Mouse (Mus musculus) midbrain, embryonic 11.5 days (tissue): ENCODE data around the gene Opcml. TPM values are rescaled to one million over a fixed set of nuclear protein-coding genes. Genes with fewer than 3 reads are reported as not detected.
A peak's percentile ranks its signal among the peaks of the same experiment; 100 is the strongest.

Source experiments
- ATAC-seq: fragments of 200-750 bp; cut with Nextera tagmentation; 2 replicates; pipeline ENCODE4 v1.8.0; 2017; ENCODE audit warnings: moderate TSS enrichment, moderate library complexity; ENCODE audit not compliant: low FRiP score
- DNase-seq: peaks from one replicate; pipeline ENCODE4 v3.0.0; 2015; ENCODE audit warnings: low spot score; ENCODE audit errors: missing footprints
- H3K27ac ChIP-seq: fragments of 300-500 bp; sonication (generic); 2 replicates; pipeline ENCODE4 v1.5.1; 2014; ENCODE audit warnings: low read depth, low read length
- H3K27me3 ChIP-seq: fragments of 300-500 bp; sonication (generic); 2 replicates; pipeline ENCODE4 v1.6.1; 2014; ENCODE audit warnings: mild to moderate bottlenecking, low read length, moderate library complexity, mixed read lengths; ENCODE audit not compliant: control insufficient read depth, insufficient read depth
- H3K36me3 ChIP-seq: fragments of 300-500 bp; sonication (generic); 2 replicates; pipeline ENCODE4 v1.6.1; 2014; ENCODE audit warnings: mild to moderate bottlenecking, low read length, moderate library complexity, mixed read lengths; ENCODE audit not compliant: control insufficient read depth, insufficient read depth
- H3K4me1 ChIP-seq: fragments of 300-500 bp; sonication (generic); 2 replicates; pipeline ENCODE4 v1.6.1; 2014; ENCODE audit warnings: low read length; ENCODE audit not compliant: control insufficient read depth, insufficient read depth
- H3K4me2 ChIP-seq: fragments of 300-500 bp; sonication (generic); 2 replicates; pipeline ENCODE4 v1.6.1; 2014; ENCODE audit warnings: mild to moderate bottlenecking, moderate library complexity
- H3K4me3 ChIP-seq: fragments of 300-500 bp; sonication (generic); 2 replicates; pipeline ENCODE4 v1.5.1; 2014; ENCODE audit warnings: low read depth, low read length
- H3K9ac ChIP-seq: fragments of 300-500 bp; sonication (generic); 2 replicates; pipeline ENCODE4 v1.6.1; 2014; ENCODE audit warnings: low read length
- H3K9me3 ChIP-seq: fragments of 300-500 bp; sonication (generic); 2 replicates; pipeline ENCODE4 v1.6.1; 2016; ENCODE audit warnings: low read length; ENCODE audit not compliant: control insufficient read depth
- WGBS: fragments of 180-500 bp; shearing (Covaris S2); extraction: QIAGEN DNeasy Blood & Tissue Kit; methylation state at CpG from one replicate; pipeline ENCODE4 v1.1.7; 2014; 5-methylcytosine and 5-hydroxymethylcytosine counted together
- polyA plus RNA-seq: library from polyadenylated mRNA; unstranded; fragments of >200 nt; fragmentation: Nextera tagmentation; extraction: Ambion mirVana; gene quantifications from 2 replicates; pipeline ENCODE4 v1.2.1, GENCODE M21; 2014

Gene Opcml
- polyA plus RNA-seq, 1 experiment from 2014 or later, result 3.2 TPM

DNA sequence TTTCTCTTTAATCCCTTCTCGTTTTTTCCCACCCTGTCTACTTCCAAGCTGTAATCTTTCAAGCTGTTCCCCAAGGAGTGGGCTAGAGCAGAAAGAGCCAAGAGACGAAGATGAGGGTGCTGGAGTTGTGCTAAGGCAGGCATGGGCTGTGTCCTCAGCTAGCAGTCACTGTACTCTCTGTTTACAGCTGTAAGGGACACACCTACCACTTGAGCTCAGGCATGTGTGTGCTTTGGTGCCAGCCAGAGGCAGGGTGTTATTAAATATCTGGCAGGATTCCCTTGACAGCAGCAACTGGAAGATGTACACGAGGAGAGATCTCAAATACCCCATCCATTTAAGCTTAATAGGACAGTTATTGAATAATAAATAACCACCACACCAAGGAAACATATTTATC, 490.4 kb downstream of the Opcml start:
- no peak overlapping the region for H3K4me2 ChIP-seq
- ATAC-seq, result no peak
- no peak overlapping the region for H3K4me3 ChIP-seq
- no peaks in the 10 kb centered on the region for H3K9me3 ChIP-seq
- 52% methylated on average over 3 of the region's 3 CpGs for WGBS
- no peaks in the 10 kb centered on the region for H3K27me3 ChIP-seq
- no peak overlapping the region for H3K9ac ChIP-seq
- no peak for DNase-seq
- H3K27ac ChIP-seq, result no peak overlapping the region
- no peaks in the 10 kb centered on the region for H3K4me1 ChIP-seq
- H3K36me3 ChIP-seq, result no peaks in the 10 kb centered on the region

DNA sequence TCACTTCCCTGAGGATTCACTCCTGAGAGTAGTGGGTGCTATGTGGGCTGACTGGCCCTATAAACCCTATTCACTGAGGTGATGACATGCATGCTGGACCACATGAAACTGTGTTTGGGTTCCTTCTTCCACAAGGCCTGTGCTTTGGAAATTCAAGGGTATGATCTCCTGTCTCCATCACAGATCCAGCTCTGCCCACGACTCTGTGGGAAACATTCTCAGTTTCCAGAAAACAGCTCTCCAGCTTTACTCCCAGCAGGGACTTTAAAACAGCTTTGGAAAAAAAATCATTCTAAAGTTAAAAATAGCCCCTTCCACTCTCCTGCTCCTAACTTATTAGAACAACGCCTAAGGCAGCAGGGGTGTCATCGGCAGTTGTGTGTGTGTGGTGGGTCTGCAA, 491.0 kb downstream of the Opcml start:
- ATAC-seq (no peak), DNase-seq (no peak)
- H3K27ac ChIP-seq, result no peak overlapping the region
- H3K27me3 ChIP-seq, result no peaks in the 10 kb centered on the region
- H3K9me3 ChIP-seq, result no peaks in the 10 kb centered on the region
- no peak overlapping the region for H3K9ac ChIP-seq
- 75% methylated on average over 3 of the region's 3 CpGs for WGBS
- H3K4me1 ChIP-seq, result no peaks in the 10 kb centered on the region
- H3K36me3 ChIP-seq, result no peaks in the 10 kb centered on the region
- no peak overlapping the region for H3K4me2 ChIP-seq
- H3K4me3 ChIP-seq, result no peak overlapping the region

DNA sequence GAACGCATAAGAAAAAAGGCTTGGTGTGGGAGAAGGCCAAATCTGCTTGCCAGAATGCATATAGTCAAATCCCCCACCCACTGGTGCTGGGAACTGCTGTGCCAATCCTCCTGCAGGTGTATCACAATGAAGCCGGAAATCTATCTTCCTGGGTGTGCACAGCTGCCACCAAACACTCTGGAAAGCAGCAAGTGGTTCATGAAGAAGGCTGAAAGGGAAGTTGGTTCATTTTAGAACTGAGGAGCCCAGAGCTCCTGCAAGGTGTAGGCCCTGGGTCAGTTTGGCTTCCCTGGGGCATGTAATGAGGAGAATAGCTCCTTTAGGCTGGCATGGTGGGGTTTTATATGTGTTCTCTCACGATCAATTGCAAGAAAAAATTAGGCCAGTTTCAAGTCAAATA, 494.4 kb downstream of the Opcml start:
- ATAC-seq (no peak), DNase-seq (no peak)
- Histone ChIP-seq H3K9me3 (no peaks in the 10 kb centered on the region), H3K4me2 (no peak overlapping the region), H3K27me3 (no peaks in the 10 kb centered on the region), H3K36me3 (no peaks in the 10 kb centered on the region), H3K4me3 (no peak overlapping the region), H3K27ac (no peak overlapping the region), H3K4me1 (no peaks in the 10 kb centered on the region), H3K9ac (no peak overlapping the region)
- WGBS, result 88% methylated on average over 3 of the region's 3 CpGs

DNA sequence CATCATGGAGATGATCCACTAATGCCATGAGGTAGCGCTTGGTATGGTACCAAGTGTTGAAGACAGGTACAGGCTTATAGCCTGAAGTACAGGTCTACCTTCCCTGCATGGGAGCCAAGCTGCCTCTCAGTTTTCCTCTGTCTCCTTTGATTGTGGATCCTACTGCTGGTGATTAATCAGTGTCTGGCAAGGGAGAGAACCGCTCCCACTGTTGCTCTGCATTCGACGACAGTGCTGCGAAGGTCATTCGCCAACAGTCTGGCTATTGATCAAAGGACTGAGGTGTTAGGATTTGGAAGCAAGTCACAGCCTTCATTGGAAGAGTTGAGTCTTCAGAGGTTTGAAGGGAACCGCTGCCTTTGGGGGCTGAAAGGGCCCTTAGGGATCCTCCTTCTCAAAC, 495.8 kb downstream of the Opcml start:
- no peak overlapping the region for H3K9ac ChIP-seq
- H3K36me3 ChIP-seq, result no peaks in the 10 kb centered on the region
- no peaks in the 10 kb centered on the region for H3K27me3 ChIP-seq
- H3K4me2 ChIP-seq, result no peak overlapping the region
- H3K9me3 ChIP-seq, result no peaks in the 10 kb centered on the region
- ATAC-seq, result no peak
- no peak overlapping the region for H3K27ac ChIP-seq
- H3K4me1 ChIP-seq, result no peaks in the 10 kb centered on the region
- 92% methylated on average over 7 of the region's 7 CpGs for WGBS
- no peak overlapping the region for H3K4me3 ChIP-seq
- no peak for DNase-seq

DNA sequence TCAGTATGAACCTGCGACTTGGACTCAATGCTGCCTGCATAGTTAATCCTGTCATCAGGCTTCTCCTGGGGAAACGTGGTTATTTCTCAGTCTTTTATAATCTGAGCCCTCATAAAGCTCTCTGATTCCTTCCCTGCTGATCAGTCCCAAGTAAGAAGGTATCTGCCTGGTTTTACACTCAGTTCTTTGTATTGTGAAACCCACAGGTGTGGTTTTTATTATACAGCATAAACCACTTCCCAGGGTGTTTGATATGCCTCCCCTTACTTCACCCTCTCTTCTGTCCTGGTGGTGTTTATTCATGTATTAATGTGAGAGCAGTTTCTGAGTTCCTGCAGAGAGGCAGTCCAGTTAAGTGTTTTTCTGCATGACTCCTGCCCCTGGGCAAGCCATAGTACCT, 496.9 kb downstream of the Opcml start:
- Histone ChIP-seq H3K27me3 (no peaks in the 10 kb centered on the region), H3K4me1 (no peaks in the 10 kb centered on the region), H3K9ac (no peak overlapping the region), H3K36me3 (no peaks in the 10 kb centered on the region), H3K27ac (no peak overlapping the region), H3K9me3 (no peaks in the 10 kb centered on the region), H3K4me2 (no peak overlapping the region), H3K4me3 (no peak overlapping the region)
- WGBS, result 69% methylated on average over 2 of the region's 2 CpGs
- ATAC-seq (no peak), DNase-seq (no peak)

DNA sequence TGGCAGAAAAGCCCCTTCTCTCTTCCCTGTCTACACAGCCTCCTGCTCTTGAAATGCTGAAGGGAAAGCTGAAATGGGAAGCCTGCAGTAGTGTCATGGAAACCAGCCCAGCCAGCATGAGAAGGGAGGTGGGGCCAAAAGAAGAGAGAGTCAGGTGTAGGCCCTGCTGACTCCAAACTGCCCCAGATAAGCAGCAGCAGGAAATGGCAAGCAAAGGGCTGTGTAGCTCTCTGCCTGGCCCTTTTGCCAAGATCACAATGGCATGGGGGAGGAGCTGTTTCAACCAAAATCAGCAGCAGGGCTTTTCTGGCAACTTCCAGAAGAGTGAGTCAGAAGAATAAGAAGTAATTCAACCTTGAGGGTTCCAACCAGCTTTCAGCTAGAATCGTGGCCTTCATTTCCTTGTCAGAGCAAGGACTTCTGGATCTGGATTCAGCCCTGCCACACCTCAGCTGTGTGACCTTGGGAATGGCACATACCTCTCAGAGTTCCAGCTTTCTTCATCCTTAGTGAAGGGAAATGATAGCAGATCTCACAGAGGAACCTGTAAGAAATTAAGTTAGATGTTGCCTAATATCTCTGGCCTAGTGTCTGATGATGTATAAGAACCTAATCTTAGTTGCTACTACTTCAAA, 499.2 kb downstream of the Opcml start:
- H3K9ac ChIP-seq, result no peak overlapping the region
- H3K4me3 ChIP-seq, result no peak overlapping the region
- H3K27ac ChIP-seq, result no peak overlapping the region
- H3K36me3 ChIP-seq, result no peaks in the 10 kb centered on the region
- ATAC-seq, result no peak
- no peak for DNase-seq
- H3K9me3 ChIP-seq, result no peaks in the 10 kb centered on the region
- 52% methylated on average over 1 of the region's 1 CpGs for WGBS
- no peaks in the 10 kb centered on the region for H3K4me1 ChIP-seq
- H3K4me2 ChIP-seq, result no peak overlapping the region
- H3K27me3 ChIP-seq, result no peaks in the 10 kb centered on the region

DNA sequence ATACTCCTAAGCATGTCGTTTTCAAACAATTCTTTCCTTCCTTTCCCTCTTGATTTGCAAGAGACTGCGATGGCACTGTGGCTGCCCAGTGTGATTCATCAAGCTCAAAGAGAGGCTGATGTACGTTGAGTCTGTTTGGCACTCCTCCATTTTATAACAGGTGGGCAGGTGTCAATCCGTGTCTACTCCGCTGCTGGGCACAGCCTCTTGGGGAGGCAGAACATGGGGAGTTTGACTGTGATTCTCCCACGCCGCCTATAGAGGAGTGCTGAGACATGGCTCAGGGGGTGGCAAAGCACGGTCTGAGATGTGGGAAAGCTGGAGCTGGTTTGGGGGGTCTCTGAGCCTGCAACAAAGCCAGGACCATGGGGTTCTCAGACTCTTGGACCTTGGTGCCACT, 513.1 kb downstream of the Opcml start:
- WGBS, result 84% methylated on average over 8 of the region's 8 CpGs
- ATAC-seq (no peak), DNase-seq (no peak)
- H3K9me3 ChIP-seq, result no peaks in the 10 kb centered on the region
- H3K9ac ChIP-seq, result no peak overlapping the region
- no peaks in the 10 kb centered on the region; the same call in 1 of the 2 replicates for H3K4me1 ChIP-seq
- H3K4me3 ChIP-seq, result no peak overlapping the region
- H3K27me3 ChIP-seq, result no peaks in the 10 kb centered on the region
- no peak overlapping the region for H3K4me2 ChIP-seq
- no peak overlapping the region for H3K27ac ChIP-seq
- no peaks in the 10 kb centered on the region for H3K36me3 ChIP-seq

DNA sequence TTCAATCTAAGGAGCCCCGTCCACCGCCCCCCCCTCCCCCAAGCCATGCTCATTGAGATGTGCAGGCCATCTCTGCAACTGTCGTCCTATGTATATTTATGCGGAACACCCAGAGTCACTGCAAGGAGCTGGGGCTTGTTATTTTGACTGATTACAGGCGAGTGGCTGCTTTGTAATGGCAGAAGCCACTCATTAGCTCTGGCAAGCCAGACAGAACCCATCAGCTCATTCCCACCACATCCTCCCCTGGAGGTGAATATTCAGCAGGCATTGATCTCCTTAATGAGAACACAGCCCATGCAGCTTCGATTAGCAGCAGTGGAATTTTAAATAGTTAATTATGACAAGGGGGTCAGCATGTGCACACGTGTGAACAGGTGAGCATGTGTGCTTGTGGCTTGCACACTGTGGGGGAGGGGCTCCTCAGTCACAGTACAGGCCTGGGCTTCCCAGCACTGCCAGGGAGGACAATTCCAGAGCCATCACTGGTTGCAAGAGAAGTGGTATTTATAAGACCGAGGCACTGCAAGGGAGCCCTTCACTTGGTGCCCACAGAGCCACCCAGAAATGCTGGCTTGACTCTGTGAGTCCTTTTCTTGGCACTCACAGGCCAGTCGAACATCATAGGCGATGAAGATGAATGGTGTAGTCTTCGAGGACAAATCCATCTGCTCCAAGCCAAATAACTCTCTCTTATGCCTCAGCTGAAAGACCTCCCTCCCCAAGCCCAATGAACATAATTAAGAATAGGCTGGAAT, 516.0 kb downstream of the Opcml start:
- no peaks in the 10 kb centered on the region for H3K36me3 ChIP-seq
- peak; percentile 67 for ATAC-seq
- no peak overlapping the region for H3K27ac ChIP-seq
- H3K4me1 ChIP-seq, result no peaks in the 10 kb centered on the region; the same call in 1 of the 2 replicates
- no peak for DNase-seq
- no peaks in the 10 kb centered on the region for H3K27me3 ChIP-seq
- H3K9ac ChIP-seq, result no peak overlapping the region
- H3K4me3 ChIP-seq, result no peak overlapping the region
- no peaks in the 10 kb centered on the region for H3K9me3 ChIP-seq
- 81% methylated on average over 11 of the region's 11 CpGs for WGBS
- H3K4me2 ChIP-seq, result no peak overlapping the region

DNA sequence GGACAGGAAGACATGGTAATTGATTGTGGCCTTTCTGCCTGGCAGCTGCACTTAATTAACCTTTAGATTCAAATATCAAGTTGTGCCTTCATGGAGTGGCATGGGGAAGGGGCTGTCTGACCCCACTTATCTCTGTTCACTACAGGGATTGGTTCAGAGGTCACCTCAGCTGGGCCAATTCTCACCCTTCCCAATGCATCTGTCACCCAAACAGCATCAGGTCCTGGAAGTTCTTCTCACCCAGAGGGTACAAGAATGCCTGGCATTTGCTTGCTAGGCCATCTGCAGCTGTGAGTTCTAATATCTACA, 516.5 kb downstream of the Opcml start:
- Histone ChIP-seq H3K27me3 (no peaks in the 10 kb centered on the region), H3K4me3 (no peak overlapping the region), H3K27ac (no peak overlapping the region), H3K9me3 (no peaks in the 10 kb centered on the region), H3K36me3 (no peaks in the 10 kb centered on the region), H3K9ac (no peak overlapping the region), H3K4me1 (no peaks in the 10 kb centered on the region; the same call in 1 of the 2 replicates), H3K4me2 (no peak overlapping the region)
- ATAC-seq (no peak), DNase-seq (no peak)
